Mouse (Mus musculus): ENCODE data around the gene Tgtp2. TPM values are rescaled to one million over a fixed set of nuclear protein-coding genes. Genes with fewer than 3 reads are reported as not detected.
A peak's percentile ranks its signal among the peaks of the same experiment; 100 is the strongest.

The Tgtp2 gene
- polyA plus RNA-seq, 1 experiment: 0.16 TPM

- H3K4me3 ChIP-seq: no peak overlapping the region
- no peak overlapping the region for H3ac ChIP-seq (ENCODE audit: control insufficient read depth, insufficient read length)
- TF ChIP-seq MYOD1 (IDR thresholded peaks at IDR 0.05; ENCODE audit: control insufficient read depth in 1 of 3, insufficient read length in 2 of 3, low read depth in 2 of 3): no peak
- no peak for TF ChIP-seq E2F4 (IDR thresholded peaks at IDR 0.05; ENCODE audit: insufficient read depth)
- TF ChIP-seq CEBPB (IDR thresholded peaks at IDR 0.05; ENCODE audit: insufficient read depth, poor library complexity, severe bottlenecking): no peak
- no peak for TF ChIP-seq POLR2A (IDR thresholded peaks at IDR 0.05; ENCODE audit: insufficient read length, low read depth)
- no peak for TF ChIP-seq TCF3 (IDR thresholded peaks at IDR 0.05; ENCODE audit: insufficient read length, low read depth)
- no peak for TF ChIP-seq MYOG (IDR thresholded peaks at IDR 0.05; ENCODE audit: control insufficient read depth in 1 of 3, insufficient read depth in 1 of 3, insufficient read length in 2 of 3, low read depth in 2 of 3)
- TF ChIP-seq SRF (IDR thresholded peaks at IDR 0.05; ENCODE audit: control insufficient read depth, insufficient read length, low read depth): no peak
- TF ChIP-seq POLR2AphosphoS2 (IDR thresholded peaks at IDR 0.05; ENCODE audit: insufficient read length, low read depth): no peak
- TF ChIP-seq REST (IDR thresholded peaks at IDR 0.05; ENCODE audit: insufficient read depth, insufficient read length): no peak
- no peak for TF ChIP-seq TCF12 (IDR thresholded peaks at IDR 0.05; ENCODE audit: insufficient read depth, poor library complexity, severe bottlenecking)
- TF ChIP-seq USF1 (IDR thresholded peaks at IDR 0.05; ENCODE audit: low read depth): no peak
- TF ChIP-seq MAX (IDR thresholded peaks at IDR 0.05; ENCODE audit: low read depth): no peak
Measured at GRCm38 (mm10) chr11:49100409-49100808, 36.4 kb upstream of the Tgtp2 start.

GRCm38 (mm10) chr11:49095367-49095766, 31.4 kb upstream of the Tgtp2 start:
- Histone ChIP-seq H3K4me3 (no peak overlapping the region), H3K4me2 (ENCODE audit: low read depth) (no peak overlapping the region), H3K79me2 (ENCODE audit: control insufficient read depth, insufficient read depth) (no peaks in the 10 kb centered on the region)

More at GRCm38 (mm10) chr11:49100409-49100808, 36.4 kb upstream of the Tgtp2 start:
- Histone ChIP-seq H3K4me2 (ENCODE audit: low read depth) (no peak overlapping the region), H3K36me3 (ENCODE audit: control insufficient read depth, insufficient read depth) (no peaks in the 10 kb centered on the region), H3K27me3 (ENCODE audit: control insufficient read depth, insufficient read depth, insufficient read length) (no peaks in the 10 kb centered on the region), H3K79me2 (ENCODE audit: control insufficient read depth, insufficient read depth) (no peaks in the 10 kb centered on the region)

GRCm38 (mm10) chr11:49093861-49094660, 30.1 kb upstream of the Tgtp2 start:
- TF ChIP-seq REST (IDR thresholded peaks at IDR 0.05; ENCODE audit: insufficient read depth, insufficient read length) (no peak), POLR2A (IDR thresholded peaks at IDR 0.05; ENCODE audit: insufficient read length, low read depth) (no peak)
- H3K36me3 ChIP-seq (ENCODE audit: control insufficient read depth, insufficient read depth): no peaks in the 10 kb centered on the region
- no peak overlapping the region for H3K4me3 ChIP-seq
- H3K4me2 ChIP-seq (ENCODE audit: low read depth): no peak overlapping the region
- no peaks in the 10 kb centered on the region for H3K27me3 ChIP-seq (ENCODE audit: control insufficient read depth, insufficient read depth, insufficient read length)
- H3ac ChIP-seq (ENCODE audit: control insufficient read depth, insufficient read length): no peak overlapping the region
- no peaks in the 10 kb centered on the region for H3K79me2 ChIP-seq (ENCODE audit: control insufficient read depth, insufficient read depth)

More at GRCm38 (mm10) chr11:49095367-49095766, 31.4 kb upstream of the Tgtp2 start:
- Histone ChIP-seq H3K36me3 (ENCODE audit: control insufficient read depth, insufficient read depth) (no peaks in the 10 kb centered on the region), H3K27me3 (ENCODE audit: control insufficient read depth, insufficient read depth, insufficient read length) (no peaks in the 10 kb centered on the region), H3ac (ENCODE audit: control insufficient read depth, insufficient read length) (no peak overlapping the region)
- TF ChIP-seq POLR2AphosphoS2 (IDR thresholded peaks at IDR 0.05; ENCODE audit: insufficient read length, low read depth): no peak
- TF ChIP-seq CEBPB (IDR thresholded peaks at IDR 0.05; ENCODE audit: insufficient read depth, poor library complexity, severe bottlenecking): no peak

GRCm38 (mm10) chr11:49092786-49093185, 28.8 kb upstream of the Tgtp2 start:
- no peaks in the 10 kb centered on the region for H3K27me3 ChIP-seq (ENCODE audit: control insufficient read depth, insufficient read depth, insufficient read length)
- no peak overlapping the region for H3K4me2 ChIP-seq (ENCODE audit: low read depth)
- H3ac ChIP-seq (ENCODE audit: control insufficient read depth, insufficient read length): no peak overlapping the region
- H3K4me3 ChIP-seq: no peak overlapping the region
- H3K36me3 ChIP-seq (ENCODE audit: control insufficient read depth, insufficient read depth): no peaks in the 10 kb centered on the region
- TF ChIP-seq MYOG (IDR thresholded peaks at IDR 0.05; ENCODE audit: control insufficient read depth in 1 of 3, insufficient read depth in 1 of 3, insufficient read length in 2 of 3, low read depth in 2 of 3) (no peak), USF1 (IDR thresholded peaks at IDR 0.05; ENCODE audit: low read depth) (no peak), REST (IDR thresholded peaks at IDR 0.05; ENCODE audit: insufficient read depth, insufficient read length) (no peak), SRF (IDR thresholded peaks at IDR 0.05; ENCODE audit: control insufficient read depth, insufficient read length, low read depth) (no peak), TCF3 (IDR thresholded peaks at IDR 0.05; ENCODE audit: insufficient read length, low read depth) (no peak), POLR2AphosphoS2 (IDR thresholded peaks at IDR 0.05; ENCODE audit: insufficient read length, low read depth) (no peak), MYOD1 (IDR thresholded peaks at IDR 0.05; ENCODE audit: control insufficient read depth in 1 of 3, insufficient read length in 2 of 3, low read depth in 2 of 3) (no peak), MAX (IDR thresholded peaks at IDR 0.05; ENCODE audit: low read depth) (no peak), CEBPB (IDR thresholded peaks at IDR 0.05; ENCODE audit: insufficient read depth, poor library complexity, severe bottlenecking) (no peak), TCF12 (IDR thresholded peaks at IDR 0.05; ENCODE audit: insufficient read depth, poor library complexity, severe bottlenecking) (no peak), E2F4 (IDR thresholded peaks at IDR 0.05; ENCODE audit: insufficient read depth) (no peak)
- no peaks in the 10 kb centered on the region for H3K79me2 ChIP-seq (ENCODE audit: control insufficient read depth, insufficient read depth)

GRCm38 (mm10) chr11:49092053-49092586, 28.1 kb upstream of the Tgtp2 start:
- no peaks in the 10 kb centered on the region for H3K36me3 ChIP-seq (ENCODE audit: control insufficient read depth, insufficient read depth)
- no peaks in the 10 kb centered on the region for H3K79me2 ChIP-seq (ENCODE audit: control insufficient read depth, insufficient read depth)
- H3K27me3 ChIP-seq (ENCODE audit: control insufficient read depth, insufficient read depth, insufficient read length): no peaks in the 10 kb centered on the region
- H3K4me2 ChIP-seq (ENCODE audit: low read depth): peak overlapping the region; percentile 20
- no peak overlapping the region for H3K4me3 ChIP-seq
- no peak for TF ChIP-seq USF1 (IDR thresholded peaks at IDR 0.05; ENCODE audit: low read depth)
- TF ChIP-seq MYOG (IDR thresholded peaks at IDR 0.05; ENCODE audit: control insufficient read depth in 1 of 3, insufficient read depth in 1 of 3, insufficient read length in 2 of 3, low read depth in 2 of 3): no peak
- no peak for TF ChIP-seq MYOD1 (IDR thresholded peaks at IDR 0.05; ENCODE audit: control insufficient read depth in 1 of 3, insufficient read length in 2 of 3, low read depth in 2 of 3)
- no peak overlapping the region for H3ac ChIP-seq (ENCODE audit: control insufficient read depth, insufficient read length)
